Mouse (Mus musculus): ENCODE results near the gene Lrrc1.

The Lrrc1 gene

GRCm38 (mm10) chr9:77496540-77497062 lies 48.1 kb downstream of the Lrrc1 start:
- DNase-seq = no peak

DNA sequence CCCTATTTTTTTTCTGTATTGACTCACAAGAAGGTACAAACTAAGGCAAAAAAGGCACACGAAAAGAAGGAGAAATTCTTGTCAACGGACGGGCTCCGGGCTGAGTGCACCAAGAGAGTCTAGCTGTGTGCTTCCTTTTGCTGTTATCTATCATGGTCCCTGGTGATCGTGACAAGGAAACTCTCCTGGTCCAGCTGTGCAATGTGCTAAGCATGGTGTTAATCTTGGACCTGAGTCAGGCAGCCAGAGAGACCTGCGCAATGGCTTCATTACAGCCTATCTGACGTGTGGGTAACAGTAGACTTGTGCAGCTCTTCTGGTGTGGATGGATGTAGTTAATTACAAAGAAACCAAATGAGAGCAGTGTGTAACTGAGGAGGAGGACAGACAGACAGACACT lies 50.4 kb downstream of the Lrrc1 start:
- DNase-seq = no peak

DNA sequence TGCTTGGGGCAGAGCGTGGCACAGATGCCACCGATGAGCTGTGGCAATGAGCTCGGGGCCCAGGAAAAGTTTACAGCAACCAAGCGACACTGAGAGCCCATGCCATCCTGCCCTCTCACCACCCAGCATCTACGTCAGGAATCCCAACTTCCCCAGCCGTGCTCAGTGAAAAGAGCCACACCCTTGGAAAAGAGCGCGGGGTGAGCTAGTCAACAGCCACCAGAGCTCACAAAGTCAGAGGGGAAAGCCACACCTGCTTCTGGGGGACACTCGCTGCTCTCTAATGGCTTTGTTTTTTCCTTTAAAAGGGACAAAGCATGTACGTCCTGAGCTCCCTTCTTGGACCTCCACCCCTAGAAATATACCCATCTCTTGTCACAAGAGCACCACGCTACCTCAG lies 56.1 kb downstream of the Lrrc1 start:
- no peak for DNase-seq

DNA sequence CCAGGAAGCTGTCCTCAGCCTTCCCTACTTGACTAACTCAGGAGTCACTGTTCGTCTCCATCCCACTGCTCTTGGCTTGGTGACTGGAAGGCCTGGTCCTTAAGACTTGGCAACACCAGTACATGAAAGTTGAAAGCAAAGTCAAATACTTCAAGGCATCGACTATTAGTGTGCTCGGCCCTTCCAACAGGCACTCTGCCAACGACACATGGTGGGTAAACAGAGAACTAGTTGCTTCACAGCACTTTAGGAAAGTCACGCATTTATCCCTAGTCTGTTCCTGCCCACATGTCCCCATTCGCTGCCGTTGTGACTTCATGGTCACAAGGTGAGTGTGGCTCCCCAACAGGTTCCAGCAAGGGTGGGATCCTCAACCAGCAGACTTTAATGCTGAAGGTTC lies 57.2 kb downstream of the Lrrc1 start:
- peak; percentile 75 for DNase-seq

DNA sequence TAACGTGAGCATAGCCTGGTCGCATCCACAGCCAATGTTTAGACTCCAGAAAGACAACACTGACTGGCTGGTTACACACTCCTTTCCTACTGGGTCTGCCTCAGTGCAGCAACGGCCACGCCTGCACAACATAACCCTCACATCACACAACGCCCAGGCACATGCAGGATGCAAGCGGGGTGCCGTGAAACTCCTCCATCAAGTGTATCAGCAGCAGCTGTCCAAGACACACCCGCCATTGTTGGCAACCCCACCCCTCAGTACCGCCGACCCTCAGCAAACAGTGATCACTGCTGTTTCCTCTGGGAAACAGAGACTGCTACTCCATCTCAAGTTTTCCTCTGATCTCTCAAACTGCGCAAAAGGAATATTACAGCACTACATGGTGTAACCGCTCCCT lies 58.8 kb downstream of the Lrrc1 start:
- no peak for DNase-seq

DNA sequence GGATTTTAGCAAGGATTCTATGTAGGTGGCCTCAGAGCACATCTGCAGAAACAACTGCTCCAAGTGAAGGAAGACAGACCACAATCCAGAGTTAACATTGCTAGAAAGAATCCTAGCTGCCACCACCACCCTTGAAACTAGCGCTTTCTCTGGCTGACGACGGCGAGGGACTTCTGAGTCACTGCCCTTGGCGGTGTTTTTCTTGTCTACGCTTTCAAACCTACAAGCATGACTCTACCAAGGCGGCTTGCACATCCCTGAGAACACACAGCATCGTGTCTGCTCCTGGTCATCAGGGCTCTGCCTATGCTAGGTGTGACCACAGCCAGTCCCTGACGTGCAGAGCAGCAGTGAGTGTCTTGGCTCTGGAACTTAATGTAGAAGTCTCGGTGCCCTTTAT lies 59.9 kb downstream of the Lrrc1 start:
- DNase-seq = no peak

DNA sequence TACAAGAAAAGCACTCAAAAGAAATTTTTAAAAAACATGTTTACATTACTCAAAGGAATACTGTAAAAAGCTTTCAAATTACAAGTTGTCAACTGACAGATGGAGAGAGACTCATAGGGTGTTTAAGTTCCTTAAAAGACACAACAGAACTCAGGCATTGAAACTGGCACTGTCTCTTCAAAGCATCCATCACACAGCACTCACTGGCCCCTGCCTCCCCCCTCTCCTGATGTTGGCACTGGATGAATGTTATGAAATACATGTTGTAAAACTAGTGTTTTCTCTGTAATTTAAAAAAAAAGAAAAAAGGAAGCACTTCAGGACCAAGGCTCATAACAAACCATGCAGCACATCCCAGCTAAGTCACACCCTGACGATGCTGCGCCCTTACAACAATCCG lies 61.1 kb downstream of the Lrrc1 start:
- peak; percentile 82 for DNase-seq

- DNase-seq = no peak
Measured at GRCm38 (mm10) chr9:77482281-77482680, 62.4 kb downstream of the Lrrc1 start.

- no peak for DNase-seq
Measured at GRCm38 (mm10) chr9:77481380-77481779, 63.3 kb downstream of the Lrrc1 start.

DNA sequence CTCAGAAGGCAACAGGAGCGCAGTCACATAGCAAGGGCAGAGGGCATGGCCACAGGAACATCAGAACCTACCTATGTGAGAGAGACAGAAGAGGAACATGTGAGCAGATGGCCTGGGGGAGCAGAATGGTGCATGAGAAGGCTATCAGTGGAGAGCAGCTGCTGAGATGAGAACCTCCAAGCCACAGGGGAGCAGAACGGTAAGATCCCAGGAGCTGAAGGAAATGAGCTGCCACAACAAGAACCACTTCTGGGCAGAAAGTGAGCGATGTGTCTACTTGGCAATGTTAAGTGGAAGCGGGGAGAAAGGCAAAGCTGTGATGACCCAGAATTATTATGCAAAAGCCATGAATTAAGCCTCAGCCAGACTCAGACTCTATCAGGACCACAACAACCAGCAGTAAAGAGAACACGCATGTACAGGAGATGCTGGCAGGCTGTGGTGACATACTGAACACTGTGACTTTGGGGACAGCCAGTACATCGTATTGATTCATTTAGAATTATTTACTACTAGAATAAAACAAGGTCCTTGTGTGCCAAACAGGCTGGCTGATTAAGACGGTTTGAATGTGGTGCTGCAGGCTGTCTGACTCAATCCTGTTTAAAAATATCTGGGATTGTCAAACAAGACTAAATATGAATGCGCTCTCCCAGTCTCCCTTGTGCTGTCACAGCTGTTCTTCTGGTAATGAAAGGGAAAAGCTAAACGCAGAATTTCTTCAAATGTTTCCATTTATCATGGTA lies 63.9 kb downstream of the Lrrc1 start:
- no peak for DNase-seq

- no peak for DNase-seq
Measured at GRCm38 (mm10) chr9:77480001-77480400, 64.7 kb downstream of the Lrrc1 start.

DNA sequence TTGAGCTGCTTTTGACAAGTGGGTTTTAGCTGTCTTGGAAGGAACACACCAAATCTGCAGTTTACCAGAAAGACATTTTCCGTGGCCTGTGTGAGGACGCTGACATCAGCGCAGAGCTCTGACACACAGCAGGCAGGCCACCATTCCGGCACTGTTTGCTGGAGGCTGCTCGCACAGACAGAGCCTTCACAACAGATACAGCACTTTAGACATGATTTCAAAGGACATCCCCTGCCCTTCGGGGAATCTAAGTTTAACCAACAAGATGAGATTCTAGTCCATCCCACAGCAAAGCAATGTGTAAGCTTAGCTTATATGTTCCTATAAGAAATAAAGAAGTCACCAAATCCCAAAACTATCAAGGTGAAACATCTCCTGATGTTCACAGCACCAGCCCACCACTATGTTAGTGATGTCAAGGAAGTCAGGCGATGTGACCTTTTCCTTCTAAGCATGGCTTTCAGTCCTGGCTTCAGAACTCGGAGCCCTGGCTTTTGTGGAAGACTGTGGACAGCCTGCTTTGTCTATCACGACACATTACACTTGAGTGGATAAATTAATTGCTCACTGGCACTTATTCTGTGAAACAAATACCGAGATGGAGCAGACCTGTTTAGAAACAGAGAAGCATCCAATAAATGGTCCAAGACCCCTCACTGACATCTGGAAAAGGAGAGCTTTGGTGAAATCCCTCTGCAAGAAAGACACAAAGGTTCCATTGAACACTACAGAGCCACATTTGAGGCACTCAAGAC lies 66.3 kb downstream of the Lrrc1 start:
- DNase-seq = no peak

GRCm38 (mm10) chr9:77474535-77474934 lies 70.1 kb downstream of the Lrrc1 start:
- DNase-seq = no peak

DNA sequence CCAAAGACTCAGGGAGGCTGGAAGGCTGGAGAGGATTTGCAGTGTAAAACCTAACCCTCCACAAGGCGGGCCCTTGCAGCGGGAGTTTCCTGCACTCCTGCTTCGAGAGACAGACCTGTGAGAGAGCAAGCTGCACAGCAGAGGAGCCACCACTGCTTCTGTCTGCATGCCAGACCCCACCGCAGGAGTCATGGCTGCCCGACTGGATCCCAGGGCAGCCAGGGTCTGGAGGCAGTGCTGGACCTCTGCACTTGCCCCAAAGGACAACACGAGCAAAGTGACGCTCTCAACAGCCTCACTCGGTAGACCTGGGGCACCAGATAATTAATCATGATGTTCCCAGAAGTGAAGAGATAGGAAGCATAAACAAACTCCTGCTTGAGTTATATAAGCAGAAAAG lies 72.1 kb downstream of the Lrrc1 start:
- no peak for DNase-seq

GRCm38 (mm10) chr9:77471646-77472220 lies 72.9 kb downstream of the Lrrc1 start:
- DNase-seq = no peak

GRCm38 (mm10) chr9:77469791-77470607 lies 74.7 kb downstream of the Lrrc1 start:
- DNase-seq = peak; percentile 22

- DNase-seq = no peak
Measured at GRCm38 (mm10) chr9:77466926-77467325, 77.7 kb downstream of the Lrrc1 start.

GRCm38 (mm10) chr9:77465401-77465800 lies 79.3 kb downstream of the Lrrc1 start:
- no peak for DNase-seq

- DNase-seq = no peak
Measured at GRCm38 (mm10) chr9:77463861-77464260, 80.8 kb downstream of the Lrrc1 start.

GRCm38 (mm10) chr9:77463195-77463594 lies 81.5 kb downstream of the Lrrc1 start:
- no peak for DNase-seq

GRCm38 (mm10) chr9:77461371-77461915 lies 83.2 kb downstream of the Lrrc1 start:
- no peak for DNase-seq

- peak; percentile 13 for DNase-seq
Measured at GRCm38 (mm10) chr9:77460408-77460807, 84.3 kb downstream of the Lrrc1 start.

GRCm38 (mm10) chr9:77459365-77459764 lies 85.3 kb downstream of the Lrrc1 start:
- no peak for DNase-seq
